Mouse (Mus musculus) CH12.LX (cell line): ENCODE measurements around the gene Rnase13. TPM values are rescaled to one million over a fixed set of nuclear protein-coding genes. Genes with fewer than 3 reads are reported as not detected.
A peak's percentile ranks its signal among the peaks of the same experiment; 100 is the strongest.

Experiments
- DNase-seq: peaks from one replicate; pipeline ENCODE4 v3.0.0-alpha.2; 2013; ENCODE audit errors: extremely low read depth
- H3K27ac ChIP-seq: 2 replicates; pipeline ENCODE4 v1.5.1; 2012; ENCODE audit warnings: low read depth, mild to moderate bottlenecking, control low read depth, moderate library complexity; ENCODE audit not compliant: insufficient read depth
- H3K27me3 ChIP-seq: replicated peaks from 2 replicates; pipeline ENCODE3; 2012; ENCODE audit warnings: inconsistent platforms
- H3K36me3 ChIP-seq, 2 experiments: replicated peaks in 1 of 2; 2 replicates each; pipeline versions ENCODE3 to v1.6.1; 2012; ENCODE audit warnings: inconsistent platforms in 1 of 2, low read length in 1 of 2, mild to moderate bottlenecking in 1 of 2, mixed read lengths in 1 of 2, moderate library complexity in 1 of 2; ENCODE audit not compliant: control insufficient read depth in 1 of 2, insufficient read depth in 1 of 2
- H3K4me1 ChIP-seq, 2 experiments: 2 replicates each; pipeline ENCODE4 v1.6.1; 2012; ENCODE audit warnings: inconsistent platforms in 1 of 2, moderate library complexity in 1 of 2; ENCODE audit not compliant: insufficient read depth in 2 of 2, control insufficient read depth in 1 of 2
- H3K4me2 ChIP-seq: 2 replicates; pipeline ENCODE4 v1.6.1; 2012; ENCODE audit warnings: low read depth, mild to moderate bottlenecking, control low read depth; ENCODE audit not compliant: poor library complexity, insufficient read depth, severe bottlenecking
- H3K4me3 ChIP-seq, 3 experiments: fragments of 150-350 bp in 1 of 3; sonication (generic) in 1 of 3; replicated peaks in 1 of 3; 2 replicates each; pipeline versions ENCODE3 to v1.5.1; 2011 to 2012; ENCODE audit warnings: low read depth in 2 of 3, low read length in 2 of 3, mild to moderate bottlenecking in 2 of 3, moderate library complexity in 2 of 3, control low read depth in 1 of 3, improper control_type of control experiment in 1 of 3, inconsistent platforms in 1 of 3, mixed read lengths in 1 of 3; ENCODE audit not compliant: poor library complexity in 1 of 3
- H3K79me2 ChIP-seq: replicated peaks from 2 replicates; pipeline ENCODE4 v1.6.1; 2012; ENCODE audit warnings: mild to moderate bottlenecking, moderate library complexity; ENCODE audit not compliant: control insufficient read depth, poor library complexity, insufficient read depth, severe bottlenecking; ENCODE audit errors: extremely low read depth
- H3K9ac ChIP-seq: 2 replicates; pipeline ENCODE4 v1.6.1; 2012; ENCODE audit warnings: low read depth, mild to moderate bottlenecking, control low read depth, moderate library complexity; ENCODE audit not compliant: insufficient read depth
- H3K9me3 ChIP-seq: replicated peaks from 2 replicates; pipeline ENCODE3; 2012; ENCODE audit warnings: low read length, inconsistent platforms, mixed read lengths
- BHLHE40 ChIP-seq: IDR thresholded peaks from 2 replicates; pipeline ENCODE4 v1.6.1; 2011; ENCODE audit warnings: mild to moderate bottlenecking, low read depth, low read length, improper control_type of control experiment
- CTCF ChIP-seq, 2 experiments: IDR thresholded peaks in 1 of 2; conservative IDR thresholded peaks in 1 of 2; 2 replicates each; pipeline ENCODE4 v1.5.1; 2011 to 2012; ENCODE audit warnings: low read depth in 2 of 2, low read length in 2 of 2, improper control_type of control experiment in 1 of 2, inconsistent platforms in 1 of 2, mild to moderate bottlenecking in 1 of 2, moderate library complexity in 1 of 2
- ELF1 ChIP-seq: IDR thresholded peaks from 2 replicates; pipeline ENCODE4 v1.6.1; 2014; ENCODE audit warnings: low read depth, mild to moderate bottlenecking, inconsistent platforms, low read length, improper control_type of control experiment
- ETS1 ChIP-seq: conservative IDR thresholded peaks from 2 replicates; pipeline ENCODE4 v1.6.1; 2012; ENCODE audit warnings: low read depth, mild to moderate bottlenecking, inconsistent platforms, low read length, improper control_type of control experiment, moderate library complexity
- GABPA ChIP-seq: IDR thresholded peaks from 2 replicates; pipeline ENCODE4 v1.6.1; 2012; ENCODE audit warnings: low read depth, low read length, improper control_type of control experiment, inconsistent platforms; ENCODE audit not compliant: insufficient replicate concordance
- IRF4 ChIP-seq: IDR thresholded peaks from 2 replicates; pipeline ENCODE4 v1.6.1; 2014; ENCODE audit warnings: low read depth, mild to moderate bottlenecking, inconsistent platforms, low read length, improper control_type of control experiment
- JUN ChIP-seq: IDR thresholded peaks from 2 replicates; pipeline ENCODE4 v1.6.1; 2011; ENCODE audit warnings: low read depth, mild to moderate bottlenecking, low read length, improper control_type of control experiment, moderate library complexity; ENCODE audit not compliant: insufficient read depth
- MAX ChIP-seq: IDR thresholded peaks from 2 replicates; pipeline ENCODE4 v1.6.1; 2011; ENCODE audit warnings: low read length, improper control_type of control experiment
- MAZ ChIP-seq: IDR thresholded peaks from 2 replicates; pipeline ENCODE4 v1.6.1; 2012; ENCODE audit warnings: low read depth, mild to moderate bottlenecking, inconsistent platforms, low read length, improper control_type of control experiment, moderate library complexity
- MEF2A ChIP-seq: IDR thresholded peaks from 2 replicates; pipeline ENCODE4 v1.6.1; 2014; ENCODE audit warnings: low read depth, mild to moderate bottlenecking, inconsistent platforms, low read length, improper control_type of control experiment, borderline replicate concordance
- MXI1 ChIP-seq: IDR thresholded peaks from 2 replicates; pipeline ENCODE4 v1.6.1; 2011; ENCODE audit warnings: mild to moderate bottlenecking, low read depth, low read length, improper control_type of control experiment
- PAX5 ChIP-seq: IDR thresholded peaks from 2 replicates; pipeline ENCODE4 v1.6.1; 2012; ENCODE audit warnings: low read length, inconsistent platforms, mixed read lengths
- RAD21 ChIP-seq: IDR thresholded peaks from 2 replicates; pipeline ENCODE4 v1.6.1; 2011; ENCODE audit warnings: low read depth, mild to moderate bottlenecking, low read length, improper control_type of control experiment, moderate library complexity
- SIN3A ChIP-seq: IDR thresholded peaks from 2 replicates; pipeline ENCODE4 v1.6.1; 2012; ENCODE audit warnings: low read length, improper control_type of control experiment, inconsistent platforms
- TBP ChIP-seq: conservative IDR thresholded peaks from 2 replicates; pipeline ENCODE4 v1.6.1; 2011; ENCODE audit warnings: low read depth, low read length, improper control_type of control experiment
- USF1 ChIP-seq: IDR thresholded peaks from 2 replicates; pipeline ENCODE4 v1.6.1; 2014; ENCODE audit warnings: low read depth, mild to moderate bottlenecking, inconsistent platforms, low read length, improper control_type of control experiment
- USF2 ChIP-seq: conservative IDR thresholded peaks from 2 replicates; pipeline ENCODE4 v1.6.1; 2011; ENCODE audit warnings: low read depth, low read length, improper control_type of control experiment
- ZC3H11A ChIP-seq: IDR thresholded peaks from 2 replicates; pipeline ENCODE4 v1.6.1; 2012; ENCODE audit warnings: low read depth, mild to moderate bottlenecking, inconsistent platforms, low read length, improper control_type of control experiment
- ZKSCAN1 ChIP-seq: IDR thresholded peaks from 2 replicates; pipeline ENCODE4 v1.6.1; 2012; ENCODE audit warnings: low read depth, inconsistent platforms, low read length, improper control_type of control experiment, borderline replicate concordance
- dilution Hi-C: fragments of 300-500 bp; cut with MboI; formaldehyde crosslinking; loops from 2 replicates; pipeline ENCODE4 v1.14.3; 2020; ENCODE audit warnings: low sequenced_read_pairs; ENCODE audit not compliant: extremely low pct_unique_long_range_greater_than_20kb, extremely low pct_ligation_motif_present
- in situ Hi-C: fragments of 300-500 bp; cut with MboI; formaldehyde crosslinking; loops from 3 replicates; pipeline ENCODE4 v1.14.3; 2019; ENCODE audit warnings: low sequenced_read_pairs, low pct_ligation_motif_present, low pct_unique_long_range_greater_than_20kb, mixed read lengths
- polyA plus RNA-seq: library from polyadenylated mRNA; unstranded; fragments of >175 nt; gene quantifications from 2 replicates; pipeline ENCODE4 v1.2.1, GENCODE M21; 2012; ENCODE audit warnings: low read depth; ENCODE audit not compliant: insufficient read length
- total RNA-seq, 2 experiments: library from RNA; depleted of rRNA; stranded (reverse); fragments of 300-350 nt in 1 of 2; fragments of >200 nt in 1 of 2; gene quantifications; 2 replicates each; pipeline ENCODE4 v1.2.3; 2012 to 2014

The Rnase13 gene
- total and polyA plus RNA-seq, 3 experiments, result not detected

DNA sequence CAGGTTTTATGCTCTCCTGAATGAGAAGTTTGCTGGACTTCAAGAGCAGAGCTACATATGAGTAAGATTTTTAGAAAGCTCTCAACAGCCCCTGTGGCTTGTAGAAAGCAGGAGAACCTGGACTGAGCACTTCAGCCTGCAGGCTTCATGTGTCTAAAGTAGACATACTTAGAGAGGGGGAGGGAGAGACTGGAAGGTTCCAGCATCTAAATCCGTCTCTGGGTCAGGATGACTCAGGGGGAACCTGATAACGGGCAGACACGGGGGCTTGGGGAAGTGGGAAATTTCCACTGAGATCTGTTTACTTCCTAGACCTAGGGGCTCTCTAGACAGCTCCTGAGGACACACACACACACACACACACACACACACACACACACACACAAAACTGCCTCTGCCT is 7.5 kb downstream of the Rnase13 start:
- in situ Hi-C loops, result loop anchor here (25.0 kb wide), 1 partner anchor 422 kb away; the partner anchor contains the start of gene Sall2
- DNase-seq, result peak; percentile 41
- Histone ChIP-seq H3K27ac (no peak overlapping the region), H3K4me2 (no peak overlapping the region), H3K36me3 (no peaks in the 10 kb centered on the region), H3K27me3 (peaks cover 6% of the 10 kb centered on the region), H3K4me1 (peaks cover 9 to 22% of the 10 kb centered on the region in 2 experiments), H3K4me3 (no peak overlapping the region), H3K9me3 (no peaks in the 10 kb centered on the region), H3K9ac (no peak overlapping the region), H3K79me2 (no peaks in the 10 kb centered on the region)
- TF ChIP-seq GABPA (no peak), MEF2A (peak; percentile 70; the same call in 1 of the 2 replicates), IRF4 (peak; percentile 59), MXI1 (no peak), USF1 (no peak), ETS1 (no peak), ELF1 (peak; percentile 32; the same call in 1 of the 2 replicates)
- dilution Hi-C loops, result no loop called here

DNA sequence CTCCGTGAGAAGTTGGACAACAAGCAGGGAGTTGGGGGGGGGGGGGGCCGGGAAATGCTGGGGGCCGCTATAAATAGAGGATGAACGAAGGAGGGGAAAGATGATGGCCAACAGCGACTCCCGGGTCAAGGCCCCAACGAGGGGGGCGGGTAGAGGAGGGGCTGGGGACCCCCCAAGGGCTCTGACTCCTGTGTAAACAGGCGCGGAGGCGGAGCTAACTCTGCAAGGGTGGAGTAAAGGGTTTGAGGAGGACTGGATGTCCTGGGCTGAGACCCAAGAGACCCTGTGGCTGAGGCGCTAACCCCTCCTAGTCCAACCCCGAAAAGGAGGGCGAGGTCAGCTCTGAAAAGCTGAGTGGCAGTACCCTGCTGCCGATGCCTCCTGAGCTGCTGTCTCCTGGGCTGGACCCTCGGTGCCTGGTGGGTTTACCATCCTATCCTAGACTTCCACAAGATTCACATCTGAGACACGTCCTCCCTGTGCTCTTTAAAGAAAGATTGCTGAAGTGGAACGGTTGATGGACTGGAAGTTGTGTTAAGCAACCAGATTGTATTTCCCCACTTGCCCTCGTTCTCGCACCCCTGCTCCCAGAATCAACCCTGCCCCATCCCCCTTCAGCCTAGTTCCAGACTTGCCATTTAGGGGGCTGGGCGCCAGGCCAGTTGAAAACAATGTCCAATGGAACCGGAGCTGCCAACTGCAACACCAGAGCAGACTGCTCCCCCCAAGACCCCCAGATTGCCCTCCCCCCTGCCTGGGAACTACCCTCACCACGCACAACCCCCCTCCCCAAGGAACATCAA is 8.4 kb downstream of the Rnase13 start, which contains the start of gene Ndrg2:
Gene Ndrg2 (minus strand): TSS at position 199 of the 803 bp plus-strand sequence.
- TF ChIP-seq BHLHE40, result no peak
- TF ChIP-seq CTCF (conservative IDR thresholded peaks at IDR 0.05 in 1 of 2, IDR thresholded peaks at IDR 0.05 in 1 of 2; ENCODE audit: low read depth in 2 of 2, low read length in 2 of 2), result no peak
- TF ChIP-seq ZKSCAN1, result no peak
- TF ChIP-seq ZC3H11A, result no peak
- no peak for TF ChIP-seq SIN3A
- no peak for TF ChIP-seq MAZ
- TF ChIP-seq ELF1, result no peak
- TF ChIP-seq MAX, result no peak
- TF ChIP-seq PAX5, result no peak
- no peak for TF ChIP-seq USF2
- no peak for TF ChIP-seq JUN
- TF ChIP-seq RAD21, result no peak
- TF ChIP-seq TBP, result no peak
- TF ChIP-seq IRF4, result no peak
- dilution Hi-C loops (no loop called here), in situ Hi-C loops (loop anchor here (25.0 kb wide), 1 partner anchor 423 kb away; the partner anchor contains the start of gene Sall2)
- Histone ChIP-seq H3K79me2 (no peaks in the 10 kb centered on the region), H3K4me3 (peak within 1 kb of the TSS; percentile 27 to 30 (median 28)), H3K4me2 (peak within 1 kb of the TSS; percentile 57), H3K27ac (no peak within 1 kb of the TSS), H3K9me3 (no peaks in the 10 kb centered on the region), H3K36me3 (no peaks in the 10 kb centered on the region), H3K4me1 (peaks cover 9 to 22% of the 10 kb centered on the region in 2 experiments), H3K9ac (no peak within 1 kb of the TSS), H3K27me3 (peaks cover 8% of the 10 kb centered on the region)
- DNase-seq, result no peak
